Mouse (Mus musculus) thymus, postnatal 10 days (tissue): ENCODE data around the gene Ccdc85b.

ENCODE experiments used
- DNase-seq, 2 experiments: peaks; one replicate each; pipeline ENCODE4 v3.0.0; 2021; ENCODE audit warnings: low spot score in 2 of 2

Gene Ccdc85b

DNA sequence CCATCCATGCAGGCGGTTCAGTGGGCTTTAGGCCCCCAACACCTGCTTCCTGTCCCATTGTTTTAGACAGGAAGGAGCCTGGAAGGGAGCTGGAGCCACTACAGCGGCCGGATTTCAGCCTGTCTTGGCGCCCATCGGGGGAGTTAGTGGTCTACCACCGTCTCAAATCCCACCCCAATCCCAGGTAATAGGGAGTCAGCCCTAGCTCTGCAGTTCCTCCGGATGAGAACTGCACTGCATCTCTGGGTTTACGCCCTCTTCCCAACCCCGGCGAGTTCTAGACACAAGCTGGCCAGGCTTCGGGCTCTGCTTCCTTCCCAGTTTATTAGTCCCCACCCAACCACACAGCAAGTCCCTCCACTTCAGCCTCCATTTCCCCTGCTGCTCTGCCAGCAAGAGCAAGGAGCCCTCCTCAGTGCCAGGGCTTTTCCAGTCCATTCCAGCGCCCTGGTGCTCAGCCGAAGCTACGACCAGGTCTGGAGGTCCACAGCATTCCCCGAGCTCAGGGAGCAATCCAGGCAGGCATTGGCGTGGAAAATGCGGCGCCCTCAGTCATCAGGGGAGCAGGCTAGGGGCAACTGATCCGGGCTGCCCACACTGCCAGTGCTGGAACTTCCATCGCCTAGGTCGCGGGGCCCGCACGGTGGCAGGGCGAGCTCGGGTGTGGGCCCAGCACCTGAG lies 1.3 kb downstream of the Ccdc85b start:
- DNase-seq = no peak

DNA sequence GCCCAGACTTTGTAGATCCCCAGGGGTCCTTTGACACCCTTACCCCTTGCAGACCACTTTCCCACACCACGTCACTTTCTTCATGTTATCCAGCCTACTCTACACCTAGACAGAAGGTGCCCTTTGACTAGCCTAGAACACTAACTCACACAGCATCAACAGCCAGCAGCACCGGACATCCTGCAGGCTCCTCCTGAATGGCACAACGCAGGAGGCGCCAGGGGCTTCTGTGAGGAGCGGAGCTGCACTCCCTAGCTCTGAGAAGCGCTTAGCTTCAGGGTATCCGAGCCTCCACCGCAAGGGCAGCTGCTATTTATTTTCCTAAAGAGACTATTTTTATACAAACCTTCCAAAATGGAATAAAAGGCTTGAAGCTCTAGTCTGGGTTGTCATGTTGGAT lies 2.1 kb downstream of the Ccdc85b start:
- DNase-seq = no peak

DNA sequence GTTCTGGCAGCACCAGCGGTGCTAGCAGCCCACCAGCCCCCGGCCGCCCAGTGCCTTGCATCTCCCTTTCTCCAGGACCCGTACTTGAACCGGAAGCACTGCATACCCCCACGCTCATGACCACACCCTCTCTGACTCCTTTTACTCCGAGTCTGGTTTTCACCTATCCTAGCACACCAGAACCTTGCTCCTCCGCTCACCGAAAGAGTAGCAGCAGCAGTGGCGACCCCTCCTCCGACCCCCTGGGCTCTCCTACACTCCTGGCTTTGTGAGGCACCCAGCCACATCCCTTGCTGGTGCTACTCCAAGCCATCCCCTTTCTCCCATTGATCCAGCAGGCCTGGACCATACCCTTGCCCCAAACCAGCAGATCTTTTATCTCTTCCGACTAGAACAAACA lies 2.7 kb downstream of the Ccdc85b start:
- no peak for DNase-seq

- no peak for DNase-seq
Measured at GRCm38 (mm10) chr19:5451766-5452165, 5.9 kb downstream of the Ccdc85b start.

- DNase-seq = no peak
Measured at GRCm38 (mm10) chr19:5449673-5450072, 8.0 kb downstream of the Ccdc85b start.

DNA sequence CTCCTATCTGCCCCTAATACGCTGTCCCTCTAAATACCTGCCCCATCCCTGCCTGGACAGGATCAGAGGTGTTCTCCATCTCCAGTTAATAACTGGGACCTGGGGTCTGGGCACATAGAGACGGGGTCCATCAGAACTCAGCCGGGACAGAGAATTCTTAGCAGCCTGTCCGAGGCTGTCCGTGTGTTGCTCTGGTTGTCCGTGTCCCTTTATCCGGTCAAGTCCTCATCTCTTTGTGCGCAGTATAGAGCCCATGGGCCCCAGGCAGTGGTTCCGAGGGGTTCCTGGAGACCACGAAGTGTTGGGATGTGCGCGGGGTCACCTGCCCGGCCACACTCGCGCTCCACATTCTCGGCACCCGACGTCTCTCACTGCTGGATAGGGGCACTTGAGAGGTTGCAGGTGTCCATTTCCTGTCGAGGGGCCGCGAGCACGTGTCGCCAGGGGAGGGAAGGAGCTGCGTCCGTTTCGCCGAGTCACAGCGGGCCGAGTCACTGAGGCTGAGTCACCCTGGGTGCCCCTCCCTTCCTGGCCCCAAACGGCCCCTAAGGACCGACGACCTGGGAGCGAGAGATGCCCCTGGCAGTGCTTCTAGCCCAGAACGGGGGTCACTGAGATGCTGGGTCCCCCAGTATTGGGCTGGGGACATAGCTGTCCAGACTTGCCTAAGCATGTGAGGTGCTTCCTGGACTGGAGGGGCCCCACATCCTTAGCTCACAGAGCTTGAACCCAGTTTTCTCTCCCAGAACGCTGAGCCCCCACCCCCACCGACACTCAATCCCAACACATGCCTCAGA lies 9.1 kb downstream of the Ccdc85b start:
- DNase-seq = no peak

DNA sequence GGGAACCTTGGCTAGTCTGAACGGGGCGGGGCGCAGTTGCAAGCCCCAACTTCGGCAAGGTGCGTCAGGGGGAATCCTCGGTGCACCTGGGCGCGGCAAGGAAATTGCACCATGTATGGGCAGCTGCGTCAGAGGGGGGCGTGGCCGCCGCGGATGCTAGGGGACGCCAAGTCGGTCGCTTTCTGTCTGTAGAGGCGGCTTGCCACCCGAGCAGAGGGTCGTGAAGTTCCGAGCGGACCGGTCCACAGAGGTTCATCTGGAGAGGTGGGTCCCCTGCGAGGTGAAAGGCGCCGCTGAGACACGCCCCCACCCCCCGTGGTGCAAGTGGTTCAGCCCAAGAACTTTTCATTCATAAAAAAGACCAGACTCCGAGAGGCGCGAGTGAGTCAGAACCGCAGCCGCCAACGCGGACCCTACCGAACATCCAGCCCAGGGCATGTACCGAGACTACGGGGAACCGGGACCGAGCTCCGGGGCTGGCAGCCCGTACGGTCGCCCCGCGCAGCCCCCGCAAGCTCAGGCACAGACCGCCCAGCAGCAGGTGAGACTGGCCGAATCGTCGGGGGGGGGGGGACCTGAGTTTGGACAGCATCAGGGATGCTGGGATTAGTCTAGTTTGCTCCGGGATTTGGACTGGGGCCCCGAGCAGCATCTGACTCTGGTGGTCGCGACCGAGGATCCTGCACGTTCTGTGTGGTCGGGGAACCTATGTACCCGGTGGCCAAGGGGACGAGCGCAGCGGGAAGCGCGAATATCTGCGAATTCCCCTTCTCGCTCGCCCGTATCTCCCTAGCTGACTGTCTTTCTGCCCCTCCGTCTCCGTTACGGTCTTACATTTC lies 10.0 kb downstream of the Ccdc85b start, which contains the start of gene Fosl1:
TSS of gene Fosl1 (plus strand) at position 33 of the 839 bp plus-strand sequence.
- peak; percentile 73 to 81 for DNase-seq

GRCm38 (mm10) chr19:5445747-5446146 lies 11.9 kb downstream of the Ccdc85b start:
- no peak for DNase-seq

- DNase-seq = no peak
Measured at GRCm38 (mm10) chr19:5444954-5445353, 12.7 kb downstream of the Ccdc85b start.

DNA sequence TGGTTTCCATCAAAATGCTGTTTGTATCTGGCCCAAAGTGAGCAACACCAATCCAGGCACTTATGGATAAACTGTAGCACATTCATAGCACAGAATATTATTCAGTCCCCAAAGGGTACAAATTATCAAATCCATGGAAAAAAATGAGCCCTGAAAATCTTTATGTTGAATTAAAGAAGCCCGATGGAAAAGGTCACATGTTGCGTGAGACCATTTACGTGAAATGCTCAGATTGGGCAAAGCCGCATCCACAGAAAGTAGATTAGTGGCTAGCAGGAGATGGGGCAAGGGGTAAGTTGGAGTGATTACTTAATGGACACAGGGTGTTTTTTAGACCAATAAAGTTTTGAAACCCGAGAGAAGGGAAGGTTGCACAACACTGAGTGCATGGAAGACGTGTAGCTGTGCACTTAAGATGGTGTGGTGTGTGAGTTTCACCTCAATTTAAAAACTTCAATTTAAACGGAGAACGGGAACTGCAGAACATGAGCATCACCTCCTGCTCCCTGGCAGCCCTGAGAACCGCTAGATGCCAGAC lies 13.3 kb downstream of the Ccdc85b start:
- DNase-seq = no peak

GRCm38 (mm10) chr19:5433951-5434350 lies 23.7 kb downstream of the Ccdc85b start:
- DNase-seq = no peak

DNA sequence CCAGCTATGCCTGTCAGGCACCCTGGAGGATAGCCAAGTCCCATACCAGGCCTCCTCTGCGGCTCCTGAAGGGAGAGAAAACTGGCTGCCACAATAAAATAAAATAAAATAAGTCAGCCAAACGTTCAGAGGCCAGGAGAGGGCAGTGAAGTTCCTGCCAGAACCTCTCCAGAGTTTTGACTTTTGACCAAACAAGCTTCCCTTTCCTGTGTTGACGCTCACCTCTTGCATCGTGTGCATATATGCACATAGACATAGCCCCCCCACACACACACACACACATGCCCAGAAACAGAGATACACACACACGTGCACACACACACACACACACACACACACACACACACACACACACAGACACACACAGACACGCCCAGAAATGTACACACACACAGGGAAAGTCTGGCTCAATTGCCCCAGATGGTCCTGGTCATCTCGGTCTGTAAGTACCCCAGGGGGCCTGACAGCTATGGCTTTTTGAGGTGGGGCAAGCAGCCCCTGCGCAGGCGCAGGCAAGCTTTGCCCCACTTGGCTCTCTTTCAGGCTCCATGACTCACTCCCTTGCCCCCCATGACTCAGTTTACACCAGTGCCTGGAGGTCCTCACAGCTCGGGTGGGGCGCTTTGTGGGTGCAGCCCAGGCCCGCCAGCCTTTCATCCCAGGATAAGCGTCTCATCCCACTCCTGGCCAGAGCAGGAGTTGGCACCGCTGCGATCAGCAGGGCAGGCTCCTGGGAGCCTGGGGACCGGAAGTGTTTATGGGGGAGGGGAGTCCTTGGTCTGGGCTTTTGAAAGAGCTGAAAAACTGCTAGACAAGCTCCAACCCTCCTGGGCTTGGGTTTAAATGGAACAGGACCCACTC lies 24.5 kb downstream of the Ccdc85b start:
- DNase-seq = peak; percentile 64 to 67

DNA sequence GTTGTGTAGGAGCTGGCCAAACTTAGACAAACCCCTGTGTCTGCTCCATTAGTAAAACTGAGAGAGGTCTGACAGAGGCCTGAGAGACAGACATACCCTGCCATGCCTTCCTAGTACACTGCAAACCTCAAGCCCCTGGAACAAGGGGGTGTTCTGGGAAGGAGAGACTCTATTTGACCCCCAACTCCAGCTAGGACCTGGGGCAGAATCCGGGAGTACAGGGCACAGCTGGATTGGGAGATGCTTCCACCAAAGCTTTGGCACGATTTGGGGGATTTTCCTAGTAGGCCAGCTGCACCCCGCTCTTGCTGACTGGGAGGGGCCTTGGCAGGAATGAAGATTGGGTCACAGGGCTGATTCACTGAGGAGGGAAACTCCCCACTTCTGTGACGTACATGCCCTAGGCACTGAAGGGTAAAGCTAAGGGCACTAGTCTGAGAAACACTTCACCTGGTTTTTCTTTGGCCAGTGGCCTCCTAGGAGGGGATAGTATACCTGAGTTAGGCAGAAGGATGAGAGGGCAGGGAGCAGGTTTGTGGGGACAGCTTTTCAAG lies 25.7 kb downstream of the Ccdc85b start:
- DNase-seq = no peak

GRCm38 (mm10) chr19:5430408-5430807 lies 27.3 kb downstream of the Ccdc85b start:
- DNase-seq = no peak

DNA sequence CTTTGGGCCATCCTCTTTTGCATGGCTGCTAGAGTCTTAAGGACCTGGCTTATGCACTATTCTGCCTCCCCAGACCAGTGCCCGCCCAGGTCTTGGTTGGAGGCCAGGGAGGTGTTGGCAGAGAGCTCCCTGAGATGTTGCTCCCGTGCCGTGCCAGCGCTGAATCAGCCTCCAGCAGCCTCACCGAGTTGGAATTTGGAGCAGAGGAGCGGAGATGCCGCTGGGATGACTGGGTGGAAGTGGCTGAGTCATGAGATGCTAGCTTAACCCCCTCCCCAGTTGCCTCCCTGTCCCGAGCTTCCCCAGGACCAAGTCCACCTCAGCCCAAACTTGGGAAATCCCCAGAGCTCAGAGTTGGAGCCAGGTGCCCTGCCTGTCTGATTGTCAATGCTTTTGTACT lies 27.9 kb downstream of the Ccdc85b start:
- DNase-seq = no peak

DNA sequence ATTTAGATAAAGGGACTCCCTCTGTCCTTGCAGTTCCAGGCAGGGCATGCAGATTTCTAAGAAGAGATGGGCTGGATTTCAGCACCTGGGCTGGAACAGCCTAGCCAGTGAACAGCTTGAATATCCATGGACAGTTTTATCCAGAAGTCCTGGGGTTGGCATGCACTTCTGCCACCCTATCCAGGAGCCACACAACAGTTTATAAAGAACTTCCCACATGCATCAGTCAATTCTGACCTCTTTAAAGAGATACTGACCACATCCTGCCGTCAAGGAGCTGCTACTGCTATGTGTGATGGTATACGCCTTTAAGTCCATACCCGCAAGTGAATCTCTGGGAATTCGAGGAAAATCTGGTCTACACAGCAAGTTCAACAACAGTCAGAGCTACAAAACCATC lies 28.5 kb downstream of the Ccdc85b start:
- DNase-seq = no peak

- peak in 1 of 2 experiments; percentile 45 for DNase-seq
Measured at GRCm38 (mm10) chr19:5428083-5428482, 29.6 kb downstream of the Ccdc85b start.

DNA sequence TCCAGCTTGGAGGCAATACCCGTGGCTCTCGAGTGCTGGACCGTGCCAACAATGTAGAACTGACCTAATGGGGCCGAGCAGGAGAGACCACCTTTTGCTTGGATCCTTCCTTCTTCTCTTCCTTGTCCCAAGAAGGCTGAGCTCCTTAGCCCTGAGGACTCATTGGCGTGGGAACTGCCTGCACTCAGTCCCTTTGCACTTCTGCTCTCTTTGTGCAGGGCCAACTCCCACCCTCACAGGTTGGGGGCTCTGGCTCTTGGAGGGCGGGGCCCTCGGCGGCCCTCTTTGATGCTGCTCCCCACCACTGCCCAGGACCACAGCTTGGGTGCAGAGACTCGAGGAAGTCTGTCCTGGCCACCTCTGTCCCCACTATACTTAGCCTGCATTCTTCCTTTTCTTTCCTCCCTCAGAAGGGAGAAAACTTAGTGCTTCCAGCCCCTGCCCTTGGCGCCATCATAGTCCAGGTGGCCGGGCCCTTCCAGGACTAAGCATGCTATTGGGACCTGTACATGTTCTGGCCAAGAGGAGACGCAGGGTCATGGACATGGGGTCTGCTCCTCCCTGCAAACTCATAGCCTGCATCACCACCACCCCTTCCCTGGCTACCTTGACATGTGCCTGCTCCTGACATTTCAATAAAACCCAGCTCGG lies 30.9 kb downstream of the Ccdc85b start:
- no peak for DNase-seq

GRCm38 (mm10) chr19:5425906-5426565 lies 31.7 kb downstream of the Ccdc85b start:
- DNase-seq = no peak
